ENCODE assay signal across 11 mouse cellular contexts in the genomic region with DNA sequence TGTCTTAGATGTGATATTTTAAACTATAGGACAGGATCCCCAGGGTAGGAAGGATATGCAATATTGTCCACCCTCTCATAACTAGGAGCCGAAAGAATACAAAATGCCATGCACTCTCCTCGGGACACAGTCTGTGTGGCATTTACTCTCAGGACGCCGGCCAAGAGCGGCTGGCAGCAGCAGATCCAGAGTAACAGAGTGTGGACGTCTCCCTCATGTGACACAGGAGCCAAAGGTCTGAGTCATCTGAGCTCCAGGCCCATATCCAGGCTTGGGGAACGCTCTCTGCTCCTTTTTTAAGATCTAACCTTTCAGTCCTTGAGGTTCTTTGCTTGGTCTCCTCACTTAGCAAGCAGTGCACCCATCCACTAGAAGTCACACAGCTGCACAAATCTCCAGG.
DNase-seq lines count a peak whose midpoint lies in the region; ATAC-seq and TF ChIP-seq lines count a peak whose summit lies in the region.
"Had no signal": no experiment of that assay in that cellular context is flagged by ENCODE, and none has a peak within 500 bp of the region (broad histone marks: within the 10 kb centered on the region; RNA-seq: fewer than 3 reads in every experiment).

No protein-coding gene starts in this region.

- H3K4me3 ChIP-seq in midbrain, embryonic 15.5 days: no peak overlapping the region
- no peak overlapping the region for H3K4me3 ChIP-seq in forebrain, postnatal 0 days (ENCODE audit: low read depth, low read length)
- H3K4me3 ChIP-seq in forebrain, embryonic 15.5 days: no peak overlapping the region
- H3K4me3 ChIP-seq: embryonic facial prominence, embryonic 13.5 days; hindbrain, embryonic 15.5 days had no signal

- no peaks in the 10 kb centered on the region for H3K9me3 ChIP-seq in midbrain, embryonic 15.5 days
- H3K9me3 ChIP-seq in forebrain, postnatal 0 days (ENCODE audit: low read length): no peaks in the 10 kb centered on the region
- no peaks in the 10 kb centered on the region for H3K9me3 ChIP-seq in forebrain, embryonic 15.5 days
- H3K9me3 ChIP-seq: embryonic facial prominence, embryonic 13.5 days; hindbrain, embryonic 15.5 days had no signal

- no peaks in the 10 kb centered on the region for H3K4me1 ChIP-seq in midbrain, embryonic 15.5 days
- H3K4me1 ChIP-seq in forebrain, postnatal 0 days (ENCODE audit: insufficient read depth): no peaks in the 10 kb centered on the region
- no peaks in the 10 kb centered on the region; the same call in 1 of the 2 replicates for H3K4me1 ChIP-seq in forebrain, embryonic 15.5 days
- H3K4me1 ChIP-seq: hindbrain, embryonic 15.5 days had no signal

- DNase-seq in adrenal gland, adult (ENCODE audit: inconsistent age in 2 of 2, low spot score in 1 of 2): peak; percentile 90 to 92
- peak; percentile 98 for DNase-seq in heart, adult 11 months
- DNase-seq in kidney, postnatal 14 days: peak; percentile 58
- no peak for DNase-seq in frontal cortex, adult 2 months (ENCODE audit: extremely low spot score in 1 of 2, low spot score in 1 of 2)
- no peak for DNase-seq in forebrain, postnatal 0 days
- DNase-seq: lung, embryonic 14.5 days had no signal

- H3K4me2 ChIP-seq in midbrain, embryonic 15.5 days: no peak overlapping the region
- no peak overlapping the region for H3K4me2 ChIP-seq in forebrain, postnatal 0 days (ENCODE audit: low read depth)
- H3K4me2 ChIP-seq in forebrain, embryonic 15.5 days (replicated peaks): no peak overlapping the region
- H3K4me2 ChIP-seq: embryonic facial prominence, embryonic 13.5 days; hindbrain, embryonic 15.5 days; lung, embryonic 14.5 days had no signal

- H3K27ac ChIP-seq in midbrain, embryonic 15.5 days: no peak overlapping the region
- no peak overlapping the region for H3K27ac ChIP-seq in forebrain, postnatal 0 days (ENCODE audit: low read depth, low read length)
- H3K27ac ChIP-seq in forebrain, embryonic 15.5 days (replicated peaks): no peak overlapping the region
- H3K27ac ChIP-seq: embryonic facial prominence, embryonic 13.5 days; hindbrain, embryonic 15.5 days had no signal

- no peaks in the 10 kb centered on the region for H3K27me3 ChIP-seq in midbrain, embryonic 15.5 days (replicated peaks)
- H3K27me3 ChIP-seq in forebrain, postnatal 0 days (ENCODE audit: insufficient read depth, low read length): no peaks in the 10 kb centered on the region
- H3K27me3 ChIP-seq in forebrain, embryonic 15.5 days: no peaks in the 10 kb centered on the region
- H3K27me3 ChIP-seq: embryonic facial prominence, embryonic 13.5 days; hindbrain, embryonic 15.5 days had no signal

- H3K9ac ChIP-seq in midbrain, embryonic 15.5 days: no peak overlapping the region
- no peak overlapping the region for H3K9ac ChIP-seq in forebrain, postnatal 0 days
- H3K9ac ChIP-seq in forebrain, embryonic 15.5 days (replicated peaks): no peak overlapping the region
- H3K9ac ChIP-seq: embryonic facial prominence, embryonic 13.5 days; hindbrain, embryonic 15.5 days; lung, embryonic 14.5 days had no signal

- ATAC-seq in cerebellum, adult (ENCODE audit: insufficient number of reproducible peaks, low FRiP score, low TSS enrichment): peak; percentile 79
- no peak for ATAC-seq in midbrain, embryonic 15.5 days (replicated peaks)
- ATAC-seq in forebrain, postnatal 0 days: no peak
- no peak for ATAC-seq in forebrain, embryonic 15.5 days (replicated peaks)

- no peak for TF ChIP-seq CTCF in forebrain, postnatal 0 days (IDR thresholded peaks at IDR 0.05; ENCODE audit: low read depth)

- 77% methylated on average over 7 of the region's 7 CpGs for WGBS in midbrain, embryonic 15.5 days
- WGBS in forebrain, postnatal 0 days: 68% methylated on average over 7 of the region's 7 CpGs
- 85% methylated on average over 7 of the region's 7 CpGs for WGBS in forebrain, embryonic 15.5 days

- H3K36me3 ChIP-seq in midbrain, embryonic 15.5 days (replicated peaks): no peaks in the 10 kb centered on the region
- H3K36me3 ChIP-seq in forebrain, postnatal 0 days (ENCODE audit: insufficient read depth): no peaks in the 10 kb centered on the region
- H3K36me3 ChIP-seq in forebrain, embryonic 15.5 days: no peaks in the 10 kb centered on the region
- H3K36me3 ChIP-seq: embryonic facial prominence, embryonic 13.5 days; hindbrain, embryonic 15.5 days had no signal

Comparison
In these comparisons a context has a peak if more than half of its experiments do, and no peak if none do; other contexts are left out.
1. DNase-seq: peak in adrenal gland, adult (2 of 2), heart, adult 11 months (single experiment) and kidney, postnatal 14 days (single experiment); none in frontal cortex, adult 2 months (0 of 2) and forebrain, postnatal 0 days (single experiment).